Mouse (Mus musculus) heart, postnatal 36 days (tissue): ENCODE data around the gene Ube2f. TPM values are rescaled to one million over a fixed set of nuclear protein-coding genes. Genes with fewer than 3 reads are reported as not detected.

ENCODE experiments used
- DNase-seq, 2 experiments: peaks; one replicate each; pipeline ENCODE4 v3.0.0; 2021 to 2022
- intact Hi-C: fragments of 180-260 bp; cut with DNase I; formaldehyde crosslinking; loops from one replicate; pipeline ENCODE4 v1.15.1; 2025
- total RNA-seq, 2 experiments: library from RNA; stranded (reverse); gene quantifications; 2 replicates each; pipeline ENCODE4 v1.2.3; 2021

The Ube2f gene
- total RNA-seq, 2 experiments from 2014 or later: 45.1 to 50.0 TPM

GRCm38 (mm10) chr1:91231896-91232295 is 18.2 kb upstream of the Ube2f start:
- no peak for DNase-seq
- intact Hi-C loops: no loop called here

- intact Hi-C loops: loop anchor here (5.0 kb wide), 1 partner anchor 133 kb away; no protein-coding TSS in a partner anchor
- DNase-seq: no peak
These were observed 14.7 kb upstream of the Ube2f start for GRCm38 (mm10) chr1:91235395-91235794.

GRCm38 (mm10) chr1:91237676-91238075 is 12.4 kb upstream of the Ube2f start:
- intact Hi-C loops: loop anchor here (5.0 kb wide), 1 partner anchor 135 kb away; no protein-coding TSS in a partner anchor
- DNase-seq: no peak

GRCm38 (mm10) chr1:91239112-91239511 is 11.0 kb upstream of the Ube2f start:
- intact Hi-C loops: loop anchor here (1.0 to 5.0 kb wide), 3 partner anchors 60 to 266 kb away; partner anchors contain the start of gene Ramp1
- DNase-seq: peak; percentile 68 to 72

GRCm38 (mm10) chr1:91239800-91240199 is 10.3 kb upstream of the Ube2f start:
- intact Hi-C loops: loop anchor here (1.0 to 5.0 kb wide), 3 partner anchors 60 to 266 kb away; partner anchors contain the start of gene Ramp1
- DNase-seq: no peak

- no peak for DNase-seq
- intact Hi-C loops: no loop called here
These were observed 9.4 kb upstream of the Ube2f start for GRCm38 (mm10) chr1:91240685-91241084.

GRCm38 (mm10) chr1:91241249-91241648 is 8.9 kb upstream of the Ube2f start:
- intact Hi-C loops: no loop called here
- no peak for DNase-seq

GRCm38 (mm10) chr1:91248242-91248641 is 1.9 kb upstream of the Ube2f start:
- no peak for DNase-seq
- intact Hi-C loops: loop anchor here (2.0 kb wide), 1 partner anchor 51 kb away; the partner anchor contains the start of gene Scly

- no peak for DNase-seq
- intact Hi-C loops: loop anchor here (2.0 kb wide), 1 partner anchor 50 kb away; the partner anchor contains the start of gene Scly
These were observed 1.1 kb upstream of the Ube2f start for GRCm38 (mm10) chr1:91248970-91249369.

GRCm38 (mm10) chr1:91250415-91251147 is 477 bp downstream of the Ube2f start:
- peak in 1 of 2 experiments; percentile 19 for DNase-seq
- intact Hi-C loops: loop anchor here (5.0 kb wide), 1 partner anchor 147 kb away; the partner anchor contains the start of gene Ilkap

- DNase-seq: peak in 1 of 2 experiments; percentile 17
- intact Hi-C loops: loop anchor here (5.0 kb wide), 1 partner anchor 146 kb away; the partner anchor contains the start of gene Ilkap
These were observed 1.1 kb downstream of the Ube2f start for GRCm38 (mm10) chr1:91251148-91251650.

- intact Hi-C loops: loop anchor here (5.0 kb wide), 1 partner anchor 145 kb away; the partner anchor contains the start of gene Ilkap
- DNase-seq: no peak
These were observed 1.8 kb downstream of the Ube2f start for GRCm38 (mm10) chr1:91251927-91252326.

GRCm38 (mm10) chr1:91257918-91258317 is 7.8 kb downstream of the Ube2f start:
- intact Hi-C loops: no loop called here

GRCm38 (mm10) chr1:91259794-91260193 is 9.7 kb downstream of the Ube2f start:
- no peak for DNase-seq
- intact Hi-C loops: no loop called here

More at GRCm38 (mm10) chr1:91257918-91258317, 7.8 kb downstream of the Ube2f start:
- DNase-seq: no peak

GRCm38 (mm10) chr1:91262508-91262907 is 12.4 kb downstream of the Ube2f start:
- no peak for DNase-seq
- intact Hi-C loops: no loop called here

- intact Hi-C loops: no loop called here
- DNase-seq: no peak
These were observed 22.2 kb downstream of the Ube2f start for GRCm38 (mm10) chr1:91272260-91272659.

GRCm38 (mm10) chr1:91276581-91276980 is 26.5 kb downstream of the Ube2f start:
- no peak for DNase-seq
- intact Hi-C loops: no loop called here

- intact Hi-C loops: no loop called here
- DNase-seq: no peak
These were observed 27.4 kb downstream of the Ube2f start for GRCm38 (mm10) chr1:91277480-91277879.

GRCm38 (mm10) chr1:91278410-91279119 is 28.5 kb downstream of the Ube2f start:
- DNase-seq: no peak
- intact Hi-C loops: no loop called here

- intact Hi-C loops: no loop called here
These were observed 29.0 kb downstream of the Ube2f start for GRCm38 (mm10) chr1:91279126-91279525.

GRCm38 (mm10) chr1:91282582-91282981 is 32.5 kb downstream of the Ube2f start:
- DNase-seq: no peak
- intact Hi-C loops: no loop called here

More at GRCm38 (mm10) chr1:91279126-91279525, 29.0 kb downstream of the Ube2f start:
- DNase-seq: no peak
